Mouse (Mus musculus): ENCODE results near the gene Pink1.

Gene Pink1

GRCm38 (mm10) chr4:138342048-138342447, 15.9 kb upstream of the Pink1 start:
- 60% methylated on average over 7 of the region's 7 CpGs for WGBS

- 82% methylated on average over 8 of the region's 8 CpGs for WGBS
These were observed 15.3 kb upstream of the Pink1 start for GRCm38 (mm10) chr4:138341393-138341792.

- 30% methylated on average over 4 of the region's 4 CpGs for WGBS
These were observed 13.9 kb upstream of the Pink1 start for GRCm38 (mm10) chr4:138339963-138340362.

GRCm38 (mm10) chr4:138337341-138337740, 11.2 kb upstream of the Pink1 start:
- WGBS = 85% methylated on average over 9 of the region's 9 CpGs

GRCm38 (mm10) chr4:138336876-138337275, 10.8 kb upstream of the Pink1 start:
- WGBS = 90% methylated on average over 5 of the region's 5 CpGs

- 85% methylated on average over 6 of the region's 6 CpGs for WGBS
These were observed 9.5 kb upstream of the Pink1 start for GRCm38 (mm10) chr4:138335648-138336047.

GRCm38 (mm10) chr4:138335036-138335435, 8.9 kb upstream of the Pink1 start:
- 77% methylated on average over 12 of the region's 12 CpGs for WGBS

GRCm38 (mm10) chr4:138333135-138333534, 7.0 kb upstream of the Pink1 start:
- WGBS = 93% methylated on average over 4 of the region's 4 CpGs

- 76% methylated on average over 9 of the region's 9 CpGs for WGBS
These were observed 5.5 kb upstream of the Pink1 start for GRCm38 (mm10) chr4:138331647-138332046.

- WGBS = 22% methylated on average over 15 of the region's 15 CpGs
These were observed 4.2 kb upstream of the Pink1 start for GRCm38 (mm10) chr4:138330264-138330671.

GRCm38 (mm10) chr4:138327891-138328470, 1.9 kb upstream of the Pink1 start:
- WGBS = 64% methylated on average over 7 of the region's 7 CpGs

GRCm38 (mm10) chr4:138327155-138327554, 1.0 kb upstream of the Pink1 start:
- 63% methylated on average over 9 of the region's 12 CpGs for WGBS

- under 1% methylated on average over 45 of the region's 45 CpGs for WGBS
These were observed 536 bp downstream of the Pink1 start for GRCm38 (mm10) chr4:138325466-138326076.

- WGBS = 70% methylated on average over 3 of the region's 3 CpGs
These were observed 1.7 kb downstream of the Pink1 start for GRCm38 (mm10) chr4:138324451-138324850.

GRCm38 (mm10) chr4:138323753-138324152, 2.4 kb downstream of the Pink1 start:
- 10% methylated on average over 4 of the region's 4 CpGs for WGBS

- WGBS = 22% methylated on average over 4 of the region's 4 CpGs
These were observed 3.4 kb downstream of the Pink1 start for GRCm38 (mm10) chr4:138322692-138323091.

- WGBS = 76% methylated on average over 7 of the region's 7 CpGs
These were observed 4.6 kb downstream of the Pink1 start for GRCm38 (mm10) chr4:138321488-138321887.

- 85% methylated on average over 11 of the region's 11 CpGs for WGBS
These were observed 5.4 kb downstream of the Pink1 start for GRCm38 (mm10) chr4:138320711-138321110.

- 24% methylated on average over 10 of the region's 10 CpGs for WGBS
These were observed 6.6 kb downstream of the Pink1 start for GRCm38 (mm10) chr4:138319508-138319907.

GRCm38 (mm10) chr4:138318509-138319266, 7.4 kb downstream of the Pink1 start:
- 43% methylated on average over 6 of the region's 6 CpGs for WGBS

GRCm38 (mm10) chr4:138316369-138316768, 9.7 kb downstream of the Pink1 start:
- 93% methylated on average over 6 of the region's 6 CpGs for WGBS

GRCm38 (mm10) chr4:138315781-138316180, 10.3 kb downstream of the Pink1 start:
- 67% methylated on average over 9 of the region's 9 CpGs for WGBS

GRCm38 (mm10) chr4:138313795-138314194, 12.3 kb downstream of the Pink1 start:
- WGBS = 47% methylated on average over 4 of the region's 4 CpGs
